ENCODE assay signal across 8 mouse cellular contexts in the genomic region with DNA sequence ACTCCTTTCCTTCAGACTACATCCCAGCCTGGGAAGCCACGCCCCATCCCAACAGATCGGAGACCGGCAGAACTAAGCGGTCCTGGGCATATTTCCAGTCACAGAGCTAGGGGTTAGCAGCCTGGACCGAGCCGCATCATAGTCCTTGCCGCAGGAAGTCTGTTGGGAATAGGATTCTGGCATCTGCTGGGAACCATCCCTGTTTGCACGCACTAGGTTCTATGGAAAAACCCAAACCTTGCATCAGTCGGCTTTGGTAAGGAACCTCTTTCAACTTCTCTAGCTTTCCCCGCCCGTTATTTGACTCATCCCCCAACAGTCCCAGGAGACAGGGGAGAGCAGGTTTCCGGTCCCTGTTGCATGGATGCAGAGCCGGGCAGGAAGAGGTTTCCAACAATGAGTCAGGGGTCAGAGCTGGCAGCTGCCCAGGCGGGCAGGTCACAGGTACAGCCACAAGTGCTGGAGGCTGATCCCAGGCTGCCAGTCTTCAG. TPM values are rescaled to one million over a fixed set of nuclear protein-coding genes. Genes with fewer than 3 reads are reported as not detected.
A peak's percentile ranks its signal among the peaks of the same experiment; 100 is the strongest.
DNase-seq lines count a peak whose midpoint lies in the region; ATAC-seq and TF ChIP-seq lines count a peak whose summit lies in the region.

No protein-coding gene starts in this region.

- H3K27me3 ChIP-seq in embryonic facial prominence, embryonic 14.5 days (replicated peaks; ENCODE audit: control insufficient read depth, insufficient read depth, low read length) = no peaks in the 10 kb centered on the region
- no peaks in the 10 kb centered on the region for H3K27me3 ChIP-seq in midbrain, embryonic 16.5 days (ENCODE audit: control insufficient read depth, insufficient read depth, low read depth, low read length)

- H3K36me3 ChIP-seq in embryonic facial prominence, embryonic 14.5 days (ENCODE audit: control insufficient read depth, insufficient read depth, low read length) = no peaks in the 10 kb centered on the region
- H3K36me3 ChIP-seq in midbrain, embryonic 16.5 days (ENCODE audit: control insufficient read depth, insufficient read depth, low read length) = no peaks in the 10 kb centered on the region

- peak overlapping the region; percentile 81 for H3K27ac ChIP-seq in embryonic facial prominence, embryonic 14.5 days (replicated peaks; ENCODE audit: low read depth, low read length)
- peak overlapping the region; percentile 55 for H3K27ac ChIP-seq in midbrain, embryonic 16.5 days (ENCODE audit: low read length)
- no peak overlapping the region for H3K27ac ChIP-seq in left cerebral cortex, adult 2 months

- no peak overlapping the region for H3K9ac ChIP-seq in embryonic facial prominence, embryonic 14.5 days (ENCODE audit: low read depth, low read length)
- 0 out of 2 replicates have a peak overlapping the region, but pooled peaks have one; percentile 12 for H3K9ac ChIP-seq in midbrain, embryonic 16.5 days (ENCODE audit: low read depth, low read length)

- no peak for TF ChIP-seq CTCF in left cerebral cortex, adult 2 months (IDR thresholded peaks at IDR 0.05)

- H3K4me1 ChIP-seq in embryonic facial prominence, embryonic 14.5 days (ENCODE audit: control insufficient read depth, insufficient read depth, low read length) = peaks cover 38% of the 10 kb centered on the region
- H3K4me1 ChIP-seq in midbrain, embryonic 16.5 days (ENCODE audit: control insufficient read depth, insufficient read depth, low read length) = peaks cover 15% of the 10 kb centered on the region

- 8% methylated on average over 14 of the region's 14 CpGs for WGBS in embryonic facial prominence, embryonic 14.5 days
- WGBS in midbrain, embryonic 16.5 days = 8% methylated on average over 14 of the region's 14 CpGs

- peak; percentile 50 for ATAC-seq in embryonic facial prominence, embryonic 14.5 days (ENCODE audit: low read depth)
- ATAC-seq in midbrain, embryonic 16.5 days = no peak
- ATAC-seq in CD4-positive, CD25-positive, alpha-beta regulatory T cell, adult 4 months = no peak

- intact Hi-C loops in heart, postnatal 14 days (cut with DNase I) = no loop called here
- intact Hi-C loops in left cerebral cortex, adult 2 months (cut with DNase I) = no loop called here

- peak; percentile 20 to 43 for DNase-seq in spleen, postnatal 10 days (ENCODE audit: low spot score in 2 of 2)
- DNase-seq in spleen, postnatal 4 days (ENCODE audit: low spot score in 2 of 2) = no peak
- peak; percentile 91 for DNase-seq in embryonic facial prominence, embryonic 14.5 days (ENCODE audit: low spot score)
- DNase-seq in heart, postnatal 14 days = peak; percentile 74 to 75
- DNase-seq in kidney, postnatal 4 days = peak; percentile 74 to 84
- no peak for DNase-seq in left cerebral cortex, adult 2 months (ENCODE audit: extremely low spot score in 1 of 2, low spot score in 2 of 2)

- H3K4me2 ChIP-seq in embryonic facial prominence, embryonic 14.5 days (ENCODE audit: low read depth, low read length) = peak overlapping the region; percentile 31
- peak overlapping the region; percentile 23 for H3K4me2 ChIP-seq in midbrain, embryonic 16.5 days (ENCODE audit: low read length)

- no peak overlapping the region; the same call in 1 of the 2 replicates for H3K4me3 ChIP-seq in embryonic facial prominence, embryonic 14.5 days (ENCODE audit: low read depth, low read length)
- no peak overlapping the region for H3K4me3 ChIP-seq in midbrain, embryonic 16.5 days (ENCODE audit: low read depth, low read length)
- H3K4me3 ChIP-seq in left cerebral cortex, adult 2 months = no peak overlapping the region

- H3K9me3 ChIP-seq in embryonic facial prominence, embryonic 14.5 days (ENCODE audit: control insufficient read depth, low read length) = no peaks in the 10 kb centered on the region
- H3K9me3 ChIP-seq in midbrain, embryonic 16.5 days (replicated peaks; ENCODE audit: control insufficient read depth, low read length, poor library complexity, severe bottlenecking) = no peaks in the 10 kb centered on the region

RNA-seq across cellular contexts. Expression of gene Dnajb12, which starts 30.0 kb away (rescaled TPM):
- 25.5 and 28.7 TPM in 2 replicates for polyA plus RNA-seq in embryonic facial prominence, embryonic 14.5 days (2014; fragmentation: Nextera tagmentation; extraction: Ambion mirVana)
- total RNA-seq in heart, postnatal 14 days (2021) = 10 to 100 TPM; 34.7 to 35.7 TPM
- polyA plus RNA-seq in midbrain, embryonic 16.5 days (2015; fragmentation: Nextera tagmentation; extraction: Ambion mirVana) = 18.5 and 19.1 TPM in 2 replicates
- 10 to 100 TPM; 19.1 to 25.2 TPM for polyA plus RNA-seq in CD4-positive, CD25-positive, alpha-beta regulatory T cell, adult 4 months (2017; shearing (Covaris generic))
- 10 to 100 TPM; 50.6 to 52.2 TPM for total RNA-seq in left cerebral cortex, adult 2 months (2021)

RNA-seq across cellular contexts. Expression of gene Ddit4, which starts 42.2 kb away (rescaled TPM):
- polyA plus RNA-seq in embryonic facial prominence, embryonic 14.5 days (2014; fragmentation: Nextera tagmentation; extraction: Ambion mirVana) = 8.7 and 9.2 TPM in 2 replicates
- 100 to 1,000 TPM; 188 to 191 TPM for total RNA-seq in heart, postnatal 14 days (2021)
- 52.7 and 66.3 TPM in 2 replicates for polyA plus RNA-seq in midbrain, embryonic 16.5 days (2015; fragmentation: Nextera tagmentation; extraction: Ambion mirVana)
- polyA plus RNA-seq in CD4-positive, CD25-positive, alpha-beta regulatory T cell, adult 4 months (2017; shearing (Covaris generic)) = 10 to 100 TPM; 16.6 to 32.8 TPM
- 10 to 100 TPM; 46.9 to 71.1 TPM for total RNA-seq in left cerebral cortex, adult 2 months (2021)

Comparison
In these comparisons a context has a peak if more than half of its experiments do, and no peak if none do; other contexts are left out.
1. DNase-seq: peak in spleen, postnatal 10 days (2 of 2), embryonic facial prominence, embryonic 14.5 days (single experiment), heart, postnatal 14 days (2 of 2) and kidney, postnatal 4 days (2 of 2); none in spleen, postnatal 4 days (0 of 2) and left cerebral cortex, adult 2 months (0 of 2).